Mouse (Mus musculus) forebrain, embryonic 11.5 days (tissue): ENCODE results near the gene Tgds. TPM values are rescaled to one million over a fixed set of nuclear protein-coding genes. Genes with fewer than 3 reads are reported as not detected.
"Not testable (repeated sequence)": the region's sequence is repeated elsewhere in the genome, so short reads cannot be mapped to it uniquely, and the experiment has no call there.

Experiments used
- ATAC-seq: fragments of 200-750 bp; cut with Nextera tagmentation; replicated peaks from 2 replicates; pipeline ENCODE4 v1.8.0; 2017; ENCODE audit warnings: moderate TSS enrichment; ENCODE audit not compliant: low FRiP score
- DNase-seq: peaks from one replicate; pipeline ENCODE4 v3.0.0-alpha.2; 2017; ENCODE audit warnings: low spot score
- H3K27ac ChIP-seq: fragments of 300-500 bp; sonication (generic); 2 replicates; pipeline ENCODE4 v1.5.1; 2014; ENCODE audit warnings: low read depth, low read length
- H3K27me3 ChIP-seq: fragments of 300-500 bp; sonication (generic); 2 replicates; pipeline ENCODE4 v1.6.1; 2014; ENCODE audit warnings: mild to moderate bottlenecking, low read length, mixed read lengths; ENCODE audit not compliant: control insufficient read depth, insufficient read depth
- H3K36me3 ChIP-seq: fragments of 300-500 bp; sonication (generic); 2 replicates; pipeline ENCODE4 v1.6.1; 2014; ENCODE audit warnings: mild to moderate bottlenecking, low read length, moderate library complexity, mixed read lengths; ENCODE audit not compliant: control insufficient read depth, insufficient read depth
- H3K4me1 ChIP-seq: fragments of 300-500 bp; sonication (generic); replicated peaks from 2 replicates; pipeline ENCODE4 v1.6.1; 2014; ENCODE audit warnings: low read length, mixed read lengths; ENCODE audit not compliant: control insufficient read depth, insufficient read depth
- H3K4me2 ChIP-seq: fragments of 300-500 bp; sonication (generic); 2 replicates; pipeline ENCODE4 v1.6.1; 2014; ENCODE audit warnings: low read depth, mild to moderate bottlenecking, low read length, moderate library complexity, mixed read lengths; ENCODE audit not compliant: severe bottlenecking
- H3K4me3 ChIP-seq: fragments of 300-500 bp; sonication (generic); 2 replicates; pipeline ENCODE4 v1.5.1; 2014; ENCODE audit warnings: low read depth, low read length
- H3K9ac ChIP-seq: fragments of 300-500 bp; sonication (generic); 2 replicates; pipeline ENCODE4 v1.6.1; 2014; ENCODE audit warnings: low read length
- H3K9me3 ChIP-seq: fragments of 300-500 bp; sonication (generic); 2 replicates; pipeline ENCODE4 v1.6.1; 2016; ENCODE audit warnings: low read length, mixed read lengths; ENCODE audit not compliant: control insufficient read depth
- WGBS: fragments of 180-500 bp; shearing (Covaris S2); extraction: QIAGEN DNeasy Blood & Tissue Kit; methylation state at CpG from one replicate; pipeline ENCODE4 v1.1.7; 2014; 5-methylcytosine and 5-hydroxymethylcytosine counted together
- polyA plus RNA-seq: library from polyadenylated mRNA; unstranded; fragments of >200 nt; fragmentation: Nextera tagmentation; extraction: Ambion mirVana; gene quantifications from 2 replicates; pipeline ENCODE4 v1.2.1, GENCODE M21; 2014

The Tgds gene
- polyA plus RNA-seq, 1 experiment from 2014 or later: 30.3 TPM

GRCm38 (mm10) chr14:118126301-118126700 is 6.3 kb downstream of the Tgds start:
- Histone ChIP-seq H3K9ac (no peak overlapping the region), H3K27ac (no peak overlapping the region), H3K36me3 (peaks cover 2% of the 10 kb centered on the region; the same call in 1 of the 2 replicates), H3K27me3 (no peaks in the 10 kb centered on the region), H3K4me1 (0 out of 2 replicates have a peak, but pooled peaks cover under 1% of the 10 kb centered on the region), H3K9me3 (no peaks in the 10 kb centered on the region), H3K4me3 (no peak overlapping the region), H3K4me2 (no peak overlapping the region)
- no peak for DNase-seq
- WGBS: 95% methylated on average over 5 of the region's 5 CpGs
- ATAC-seq: no peak

GRCm38 (mm10) chr14:118124771-118125170 is 7.8 kb downstream of the Tgds start:
- no peaks in the 10 kb centered on the region for H3K27me3 ChIP-seq
- no peak overlapping the region for H3K9ac ChIP-seq
- 90% methylated on average over 4 of the region's 4 CpGs for WGBS
- no peaks in the 10 kb centered on the region for H3K4me1 ChIP-seq
- no peaks in the 10 kb centered on the region for H3K9me3 ChIP-seq
- no peak overlapping the region for H3K4me2 ChIP-seq
- no peak for ATAC-seq
- DNase-seq: no peak
- no peak overlapping the region for H3K27ac ChIP-seq
- H3K4me3 ChIP-seq: no peak overlapping the region
- H3K36me3 ChIP-seq: peaks cover 2% of the 10 kb centered on the region; the same call in 1 of the 2 replicates

GRCm38 (mm10) chr14:118124129-118124528 is 8.4 kb downstream of the Tgds start:
- no peak for ATAC-seq
- H3K4me2 ChIP-seq: no peak overlapping the region
- H3K27ac ChIP-seq: no peak overlapping the region
- H3K9me3 ChIP-seq: no peaks in the 10 kb centered on the region
- no peaks in the 10 kb centered on the region for H3K4me1 ChIP-seq
- peaks cover 3% of the 10 kb centered on the region; the same call in 1 of the 2 replicates for H3K36me3 ChIP-seq
- DNase-seq: no peak
- 86% methylated on average over 5 of the region's 5 CpGs for WGBS
- H3K9ac ChIP-seq: no peak overlapping the region
- H3K4me3 ChIP-seq: no peak overlapping the region
- H3K27me3 ChIP-seq: no peaks in the 10 kb centered on the region

- no peak for ATAC-seq
- Histone ChIP-seq H3K9me3 (no peaks in the 10 kb centered on the region), H3K27me3 (no peaks in the 10 kb centered on the region), H3K9ac (no peak overlapping the region), H3K4me3 (no peak overlapping the region), H3K4me2 (no peak overlapping the region), H3K4me1 (no peaks in the 10 kb centered on the region), H3K36me3 (peaks cover 18% of the 10 kb centered on the region), H3K27ac (no peak overlapping the region)
- DNase-seq: no peak
- 92% methylated on average over 6 of the region's 6 CpGs for WGBS
Observed at GRCm38 (mm10) chr14:118113116-118113515, 19.4 kb downstream of the Tgds start.

GRCm38 (mm10) chr14:118107479-118107878 is 25.1 kb downstream of the Tgds start:
- not testable (repeated sequence) for H3K9ac ChIP-seq, ATAC-seq, DNase-seq, H3K36me3 ChIP-seq, H3K4me3 ChIP-seq, H3K27ac ChIP-seq, H3K4me2 ChIP-seq, H3K4me1 ChIP-seq, H3K9me3 ChIP-seq, H3K27me3 ChIP-seq
- WGBS: 92% methylated on average over 2 of the region's 2 CpGs

GRCm38 (mm10) chr14:118101227-118101990 is 31.1 kb downstream of the Tgds start:
- DNase-seq: no peak
- no peaks in the 10 kb centered on the region for H3K4me1 ChIP-seq
- H3K27ac ChIP-seq: no peak overlapping the region
- no peaks in the 10 kb centered on the region for H3K27me3 ChIP-seq
- no peak for ATAC-seq
- 90% methylated on average over 14 of the region's 14 CpGs for WGBS
- H3K4me2 ChIP-seq: no peak overlapping the region
- no peak overlapping the region for H3K9ac ChIP-seq
- H3K9me3 ChIP-seq: no peaks in the 10 kb centered on the region
- H3K36me3 ChIP-seq: no peaks in the 10 kb centered on the region
- no peak overlapping the region for H3K4me3 ChIP-seq

GRCm38 (mm10) chr14:118098265-118098664 is 34.3 kb downstream of the Tgds start:
- Histone ChIP-seq H3K4me1 (no peaks in the 10 kb centered on the region), H3K4me2 (no peak overlapping the region), H3K27me3 (no peaks in the 10 kb centered on the region), H3K36me3 (no peaks in the 10 kb centered on the region), H3K9me3 (no peaks in the 10 kb centered on the region), H3K4me3 (no peak overlapping the region), H3K9ac (no peak overlapping the region), H3K27ac (no peak overlapping the region)
- WGBS: 79% methylated on average over 2 of the region's 2 CpGs
- DNase-seq: no peak
- ATAC-seq: no peak

- no peak overlapping the region; the same call in 1 of the 2 replicates for H3K27ac ChIP-seq
Observed at GRCm38 (mm10) chr14:118089806-118090392, 42.7 kb downstream of the Tgds start.

More at GRCm38 (mm10) chr14:118089806-118090392, 42.7 kb downstream of the Tgds start:
- ATAC-seq: peak; percentile 69
- Histone ChIP-seq H3K4me2 (peak overlapping the region; percentile 69), H3K36me3 (no peaks in the 10 kb centered on the region), H3K9me3 (no peaks in the 10 kb centered on the region), H3K27me3 (no peaks in the 10 kb centered on the region), H3K4me3 (peak overlapping the region; percentile 62), H3K4me1 (0 out of 2 replicates have a peak, but pooled peaks cover 3% of the 10 kb centered on the region), H3K9ac (peak overlapping the region; percentile 64)
- WGBS: 1% methylated on average over 18 of the region's 18 CpGs
- DNase-seq: no peak
